Mouse (Mus musculus) kidney, embryonic 16.5 days (tissue): ENCODE results near the gene Arel1. TPM values are rescaled to one million over a fixed set of nuclear protein-coding genes. Genes with fewer than 3 reads are reported as not detected.

Experiments used
- ATAC-seq: fragments of 200-750 bp; cut with Nextera tagmentation; 2 replicates; pipeline ENCODE4 v1.8.0; 2017; ENCODE audit warnings: moderate TSS enrichment; ENCODE audit not compliant: low FRiP score, low TSS enrichment
- H3K27ac ChIP-seq: fragments of 300-500 bp; sonication (generic); 2 replicates; pipeline ENCODE4 v1.5.1; 2014; ENCODE audit warnings: low read length
- H3K27me3 ChIP-seq: fragments of 300-500 bp; sonication (generic); 2 replicates; pipeline ENCODE4 v1.6.1; 2014; ENCODE audit warnings: low read length, control low read depth, mixed read lengths; ENCODE audit not compliant: insufficient read depth
- H3K36me3 ChIP-seq: fragments of 300-500 bp; sonication (generic); 2 replicates; pipeline ENCODE4 v1.6.1; 2014; ENCODE audit warnings: low read length, control low read depth, mixed read lengths; ENCODE audit not compliant: insufficient read depth
- H3K4me1 ChIP-seq: fragments of 300-500 bp; sonication (generic); 2 replicates; pipeline ENCODE4 v1.6.1; 2014; ENCODE audit warnings: low read length, control low read depth, mixed read lengths; ENCODE audit not compliant: insufficient read depth
- H3K4me2 ChIP-seq: fragments of 300-500 bp; sonication (generic); replicated peaks from 2 replicates; pipeline ENCODE4 v1.6.1; 2014; ENCODE audit warnings: low read depth, low read length
- H3K4me3 ChIP-seq: fragments of 300-500 bp; sonication (generic); 2 replicates; pipeline ENCODE4 v1.5.1; 2014; ENCODE audit warnings: mild to moderate bottlenecking, low read length
- H3K9ac ChIP-seq: fragments of 300-500 bp; sonication (generic); replicated peaks from 2 replicates; pipeline ENCODE4 v1.6.1; 2014; ENCODE audit warnings: low read length
- H3K9me3 ChIP-seq: fragments of 300-500 bp; sonication (generic); 2 replicates; pipeline ENCODE4 v1.6.1; 2016; ENCODE audit warnings: low read length, control low read depth
- WGBS: fragments of 180-500 bp; shearing (Covaris S2); extraction: QIAGEN DNeasy Blood & Tissue Kit; methylation state at CpG from one replicate; pipeline ENCODE4 v1.1.7; 2014; 5-methylcytosine and 5-hydroxymethylcytosine counted together
- polyA plus RNA-seq: library from polyadenylated mRNA; unstranded; fragments of >200 nt; fragmentation: Nextera tagmentation; extraction: Ambion mirVana; gene quantifications from 2 replicates; pipeline ENCODE4 v1.2.1, GENCODE M21; 2015

The Arel1 gene
- polyA plus RNA-seq, 1 experiment from 2014 or later = 13.5 TPM

GRCm38 (mm10) chr12:84890289-84890688, 80.4 kb downstream of the Arel1 start:
- no peak overlapping the region for H3K4me2 ChIP-seq
- no peaks in the 10 kb centered on the region for H3K36me3 ChIP-seq
- H3K27ac ChIP-seq = no peak overlapping the region
- H3K9ac ChIP-seq = no peak overlapping the region
- WGBS = 42% methylated on average over 15 of the region's 15 CpGs
- peak; percentile 35; the same call in 1 of the 2 replicates for ATAC-seq
- H3K4me1 ChIP-seq = peaks cover 7% of the 10 kb centered on the region; the same call in 1 of the 2 replicates
- H3K4me3 ChIP-seq = no peak overlapping the region
- no peaks in the 10 kb centered on the region for H3K27me3 ChIP-seq
- H3K9me3 ChIP-seq = no peaks in the 10 kb centered on the region

GRCm38 (mm10) chr12:84885107-84885876, 85.4 kb downstream of the Arel1 start:
- peaks cover 3% of the 10 kb centered on the region; the same call in 1 of the 2 replicates for H3K4me1 ChIP-seq
- no peak overlapping the region for H3K27ac ChIP-seq
- H3K9ac ChIP-seq = no peak overlapping the region
- no peak overlapping the region for H3K4me3 ChIP-seq
- no peak overlapping the region for H3K4me2 ChIP-seq
- no peaks in the 10 kb centered on the region for H3K9me3 ChIP-seq
- H3K27me3 ChIP-seq = 0 out of 2 replicates have a peak, but pooled peaks cover 3% of the 10 kb centered on the region
- no peaks in the 10 kb centered on the region for H3K36me3 ChIP-seq
- 0 out of 2 replicates have a peak, but pooled peaks have one; percentile 27 for ATAC-seq
- 65% methylated on average over 11 of the region's 11 CpGs for WGBS

DNA sequence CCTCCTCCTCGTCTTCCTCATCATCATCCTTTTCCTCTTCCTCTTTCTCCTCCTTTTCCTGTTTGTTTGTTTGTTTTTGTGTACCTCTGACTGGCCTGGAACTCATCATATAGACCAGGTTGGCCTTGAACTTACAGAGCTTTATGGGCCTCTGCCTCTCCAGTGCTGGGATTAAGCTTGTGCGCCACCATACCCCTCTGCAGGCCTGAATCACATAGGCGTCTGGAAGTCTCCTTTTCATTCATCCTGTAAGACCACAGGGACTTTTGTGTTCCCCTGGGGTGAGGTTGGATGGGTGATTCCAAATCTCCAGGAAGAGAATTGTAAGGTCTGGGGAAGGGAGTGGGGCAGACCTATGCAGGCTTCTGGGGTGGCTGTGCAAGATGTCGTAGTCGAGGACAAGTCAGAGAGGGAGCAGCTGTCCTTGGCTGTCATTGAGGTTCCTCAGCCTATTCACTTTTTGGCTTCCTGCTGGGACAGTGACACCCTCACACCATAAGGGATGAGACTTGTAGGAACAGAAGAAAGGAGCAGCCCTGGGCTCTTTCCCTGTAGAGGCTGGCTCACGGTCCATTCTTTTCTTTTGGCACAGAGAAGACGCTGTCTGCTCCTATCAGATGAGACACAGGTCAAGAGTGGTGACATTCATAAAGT, 86.2 kb downstream of the Arel1 start:
- no peak overlapping the region for H3K9ac ChIP-seq

GRCm38 (mm10) chr12:84882796-84883195, 87.9 kb downstream of the Arel1 start:
- no peak for ATAC-seq
- Histone ChIP-seq H3K27ac (no peak overlapping the region), H3K9ac (no peak overlapping the region), H3K27me3 (peaks cover 13% of the 10 kb centered on the region; the same call in 1 of the 2 replicates), H3K4me2 (no peak overlapping the region), H3K36me3 (no peaks in the 10 kb centered on the region), H3K4me3 (no peak overlapping the region), H3K9me3 (no peaks in the 10 kb centered on the region), H3K4me1 (no peaks in the 10 kb centered on the region)
- 80% methylated on average over 4 of the region's 4 CpGs for WGBS

More for the DNA sequence above, 86.2 kb downstream of the Arel1 start:
- 81% methylated on average over 7 of the region's 7 CpGs for WGBS
- Histone ChIP-seq H3K4me3 (no peak overlapping the region), H3K27me3 (0 out of 2 replicates have a peak, but pooled peaks cover 3% of the 10 kb centered on the region), H3K27ac (no peak overlapping the region), H3K4me2 (no peak overlapping the region), H3K9me3 (no peaks in the 10 kb centered on the region), H3K36me3 (no peaks in the 10 kb centered on the region), H3K4me1 (no peaks in the 10 kb centered on the region)
- ATAC-seq = no peak

GRCm38 (mm10) chr12:84880091-84880490, 90.6 kb downstream of the Arel1 start:
- Histone ChIP-seq H3K4me2 (no peak overlapping the region), H3K9ac (no peak overlapping the region), H3K4me3 (no peak overlapping the region), H3K27me3 (peaks cover 40% of the 10 kb centered on the region), H3K27ac (no peak overlapping the region), H3K9me3 (no peaks in the 10 kb centered on the region), H3K36me3 (no peaks in the 10 kb centered on the region), H3K4me1 (peaks cover 17% of the 10 kb centered on the region)
- no peak for ATAC-seq
- WGBS = 47% methylated on average over 11 of the region's 11 CpGs

DNA sequence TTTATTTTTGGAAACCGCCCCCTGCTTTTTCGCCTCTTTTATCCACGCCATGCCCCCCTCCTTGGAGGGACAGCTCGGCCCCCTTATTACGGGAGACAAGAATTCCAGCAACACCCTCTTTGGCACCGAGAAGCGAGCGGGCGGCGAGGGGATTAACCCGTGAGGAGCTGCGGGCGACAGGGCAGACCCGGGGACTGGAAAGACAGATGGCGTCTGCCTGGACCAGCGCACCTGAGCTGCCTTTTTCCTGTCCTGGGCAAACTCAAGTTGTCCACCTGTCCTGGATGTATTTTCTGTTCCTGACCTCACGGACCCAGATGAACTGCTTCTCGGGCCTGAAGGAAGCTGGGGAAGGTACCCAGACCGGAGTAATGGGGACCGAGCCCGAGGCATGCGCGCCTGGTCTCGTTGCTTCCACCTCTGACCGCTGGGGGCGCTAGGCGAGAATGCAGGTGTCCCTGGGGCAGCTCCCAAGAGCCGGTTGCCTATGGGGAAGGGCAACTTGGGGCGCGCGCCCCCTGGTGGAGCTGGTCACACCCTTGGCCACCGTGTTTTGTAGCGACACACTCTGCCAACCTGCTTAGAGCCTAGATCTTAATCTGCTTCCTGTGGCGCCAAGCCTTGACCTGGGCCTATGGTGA, 94.1 kb downstream of the Arel1 start, which contains the start of gene Ltbp2:
TSS of gene Ltbp2 (minus strand) at position 52 of the 641 bp plus-strand sequence.
- H3K27me3 ChIP-seq = peaks cover 57% of the 10 kb centered on the region
- H3K9me3 ChIP-seq = no peaks in the 10 kb centered on the region
- 2% methylated on average over 34 of the region's 34 CpGs for WGBS
- peak; percentile 84 for ATAC-seq
- H3K27ac ChIP-seq = no peak within 1 kb of the TSS
- H3K9ac ChIP-seq = peak within 1 kb of the TSS; percentile 31; the same call in 1 of the 2 replicates
- peak within 1 kb of the TSS; percentile 45 for H3K4me3 ChIP-seq
- peaks cover 17% of the 10 kb centered on the region for H3K4me1 ChIP-seq
- H3K4me2 ChIP-seq = peak within 1 kb of the TSS; percentile 56
- no peaks in the 10 kb centered on the region for H3K36me3 ChIP-seq

DNA sequence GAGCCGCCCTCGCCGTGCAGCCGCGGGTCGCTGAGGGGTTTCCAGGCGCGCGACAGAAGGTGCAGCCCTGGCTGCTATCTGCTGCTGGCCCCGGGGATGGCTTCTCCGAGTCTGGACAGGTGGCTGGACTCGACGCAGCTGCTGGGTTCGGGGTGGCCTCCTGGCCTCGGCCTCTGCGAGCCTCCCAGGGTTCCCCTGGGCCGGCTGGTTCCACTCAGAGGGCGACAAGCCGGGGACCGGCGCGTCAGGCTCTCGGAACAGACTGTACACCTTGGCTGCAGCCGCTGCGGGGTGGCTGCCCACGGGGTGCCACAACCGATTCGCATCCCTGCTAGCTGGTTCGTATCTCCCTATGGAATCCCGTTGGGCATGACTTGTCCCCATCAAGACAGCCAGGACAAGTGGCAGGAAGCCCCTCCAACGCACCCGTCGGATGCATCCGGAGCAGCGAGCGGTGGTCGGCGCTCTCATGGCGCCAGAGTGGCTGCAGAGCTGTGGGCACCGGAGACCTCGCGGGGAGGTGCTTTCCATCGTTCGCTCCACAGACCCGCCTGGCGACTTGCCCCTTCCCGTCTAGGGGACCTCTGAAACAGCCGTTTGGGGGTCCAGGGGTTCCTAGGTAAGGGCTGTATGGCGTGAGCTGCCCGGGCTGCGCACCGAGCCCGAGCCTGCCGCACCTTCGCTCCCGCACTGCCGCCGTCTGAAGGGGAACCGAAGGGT, 94.8 kb downstream of the Arel1 start:
- Histone ChIP-seq H3K9me3 (no peaks in the 10 kb centered on the region), H3K27ac (no peak overlapping the region), H3K36me3 (no peaks in the 10 kb centered on the region), H3K4me1 (peaks cover 17% of the 10 kb centered on the region), H3K4me3 (peak overlapping the region; percentile 45), H3K4me2 (peak overlapping the region; percentile 56), H3K9ac (peak overlapping the region; percentile 31; the same call in 1 of the 2 replicates), H3K27me3 (peaks cover 57% of the 10 kb centered on the region)
- 1% methylated on average over 59 of the region's 59 CpGs for WGBS
- peak; percentile 5; the same call in 1 of the 2 replicates for ATAC-seq

- Histone ChIP-seq H3K9me3 (no peaks in the 10 kb centered on the region), H3K27ac (no peak overlapping the region), H3K36me3 (no peaks in the 10 kb centered on the region), H3K4me2 (no peak overlapping the region), H3K9ac (no peak overlapping the region), H3K27me3 (peaks cover 48% of the 10 kb centered on the region), H3K4me1 (peaks cover 17% of the 10 kb centered on the region), H3K4me3 (no peak overlapping the region)
- WGBS = 0% methylated on average over 3 of the region's 3 CpGs
- no peak for ATAC-seq
These were observed 97.3 kb downstream of the Arel1 start for GRCm38 (mm10) chr12:84873434-84873833.

- no peak overlapping the region for H3K4me2 ChIP-seq
- no peaks in the 10 kb centered on the region for H3K9me3 ChIP-seq
- ATAC-seq = no peak
- H3K4me3 ChIP-seq = no peak overlapping the region
- peaks cover 39% of the 10 kb centered on the region for H3K27me3 ChIP-seq
- no peak overlapping the region for H3K27ac ChIP-seq
- H3K4me1 ChIP-seq = peaks cover 17% of the 10 kb centered on the region
- H3K9ac ChIP-seq = no peak overlapping the region
- 79% methylated on average over 2 of the region's 2 CpGs for WGBS
- no peaks in the 10 kb centered on the region for H3K36me3 ChIP-seq
These were observed 98.4 kb downstream of the Arel1 start for GRCm38 (mm10) chr12:84872310-84872709.
